Mouse (Mus musculus) forebrain, postnatal 0 days (tissue): Measurements from ENCODE around the gene Maml2. TPM values are rescaled to one million over a fixed set of nuclear protein-coding genes. Genes with fewer than 3 reads are reported as not detected.

Source experiments
- ATAC-seq: fragments of 200-750 bp; cut with Nextera tagmentation; 2 replicates; pipeline ENCODE4 v1.8.0; 2017; ENCODE audit warnings: mild to moderate bottlenecking, moderate library complexity
- DNase-seq: peaks from one replicate; pipeline ENCODE4 v3.0.0-alpha.2; 2015
- H3K27ac ChIP-seq: fragments of 300-500 bp; sonication (generic); 2 replicates; pipeline ENCODE4 v1.5.1; 2014; ENCODE audit warnings: low read depth, mild to moderate bottlenecking, antibody characterized with exemption, low read length, moderate library complexity, mixed read lengths
- H3K27me3 ChIP-seq: fragments of 300-500 bp; sonication (generic); 2 replicates; pipeline ENCODE4 v1.6.1; 2014; ENCODE audit warnings: mild to moderate bottlenecking, low read length, mixed read lengths; ENCODE audit not compliant: insufficient read depth
- H3K36me3 ChIP-seq: fragments of 300-500 bp; sonication (generic); 2 replicates; pipeline ENCODE4 v1.6.1; 2014; ENCODE audit warnings: mild to moderate bottlenecking, moderate library complexity; ENCODE audit not compliant: insufficient read depth
- H3K4me1 ChIP-seq: fragments of 300-500 bp; sonication (generic); 2 replicates; pipeline ENCODE4 v1.6.1; 2014; ENCODE audit warnings: antibody characterized with exemption; ENCODE audit not compliant: insufficient read depth
- H3K4me2 ChIP-seq: fragments of 300-500 bp; sonication (generic); 2 replicates; pipeline ENCODE4 v1.6.1; 2014; ENCODE audit warnings: low read depth, mild to moderate bottlenecking, moderate library complexity
- H3K4me3 ChIP-seq: fragments of 300-500 bp; sonication (generic); 2 replicates; pipeline ENCODE4 v1.5.1; 2014; ENCODE audit warnings: low read depth, low read length, mixed read lengths
- H3K9ac ChIP-seq: fragments of 300-500 bp; sonication (generic); 2 replicates; pipeline ENCODE4 v1.6.1; 2014; ENCODE audit warnings: mild to moderate bottlenecking
- H3K9me3 ChIP-seq: fragments of 300-500 bp; sonication (generic); 2 replicates; pipeline ENCODE4 v1.6.1; 2016; ENCODE audit warnings: low read length
- CTCF ChIP-seq: sonication (generic); IDR thresholded peaks from 2 replicates; pipeline ENCODE4 v1.5.1; 2016; ENCODE audit warnings: antibody characterized with exemption, control low read depth, low read depth
- WGBS: fragments of 180-500 bp; shearing (Covaris S2); extraction: QIAGEN DNeasy Blood & Tissue Kit; methylation state at CpG from one replicate; pipeline ENCODE4 v1.1.7; 2014; 5-methylcytosine and 5-hydroxymethylcytosine counted together
- polyA plus RNA-seq: library from polyadenylated mRNA; unstranded; fragments of >200 nt; fragmentation: Nextera tagmentation; extraction: Ambion mirVana; gene quantifications from 2 replicates; pipeline ENCODE4 v1.2.1, GENCODE M21; 2015
- total RNA-seq: library from RNA; depleted of rRNA; stranded (reverse); fragments of >200 nt; gene quantifications from 2 replicates; pipeline ENCODE4 v1.2.3, GENCODE M21; 2014

The Maml2 gene
- total and polyA plus RNA-seq, 2 experiments from 2014 or later: 6.4 to 9.5 TPM

- H3K27me3 ChIP-seq: no peaks in the 10 kb centered on the region
- H3K36me3 ChIP-seq: no peaks in the 10 kb centered on the region
- H3K9ac ChIP-seq: no peak overlapping the region
- H3K9me3 ChIP-seq: no peaks in the 10 kb centered on the region
- H3K27ac ChIP-seq: no peak overlapping the region
- ATAC-seq (no peak), DNase-seq (no peak)
- no peak overlapping the region for H3K4me2 ChIP-seq
- H3K4me1 ChIP-seq: no peaks in the 10 kb centered on the region
- H3K4me3 ChIP-seq: no peak overlapping the region
- WGBS: 68% methylated on average over 3 of the region's 3 CpGs
- TF ChIP-seq CTCF: no peak
Observed at GRCm38 (mm10) chr9:13431646-13432045, 133.9 kb downstream of the Maml2 start.

- 79% methylated on average over 6 of the region's 6 CpGs for WGBS
- Histone ChIP-seq H3K9ac (no peak overlapping the region), H3K4me1 (no peaks in the 10 kb centered on the region), H3K36me3 (no peaks in the 10 kb centered on the region), H3K27ac (no peak overlapping the region), H3K4me2 (no peak overlapping the region), H3K4me3 (no peak overlapping the region), H3K9me3 (no peaks in the 10 kb centered on the region), H3K27me3 (no peaks in the 10 kb centered on the region)
- no peak for TF ChIP-seq CTCF
- no peak for DNase-seq
- ATAC-seq: no peak
Observed at GRCm38 (mm10) chr9:13433501-13434090, 135.8 kb downstream of the Maml2 start.

- H3K9me3 ChIP-seq: no peaks in the 10 kb centered on the region
- 52% methylated on average over 6 of the region's 6 CpGs for WGBS
- H3K27ac ChIP-seq: no peak overlapping the region
- no peak for DNase-seq
- H3K4me3 ChIP-seq: no peak overlapping the region
- no peaks in the 10 kb centered on the region for H3K27me3 ChIP-seq
- no peak for TF ChIP-seq CTCF
- H3K4me1 ChIP-seq: no peaks in the 10 kb centered on the region
- H3K9ac ChIP-seq: no peak overlapping the region
- H3K4me2 ChIP-seq: no peak overlapping the region
- no peak for ATAC-seq
- H3K36me3 ChIP-seq: no peaks in the 10 kb centered on the region
Observed at GRCm38 (mm10) chr9:13440911-13441310, 143.2 kb downstream of the Maml2 start.

- no peak for ATAC-seq
- Histone ChIP-seq H3K9me3 (no peaks in the 10 kb centered on the region), H3K4me1 (no peaks in the 10 kb centered on the region), H3K36me3 (no peaks in the 10 kb centered on the region), H3K27me3 (no peaks in the 10 kb centered on the region), H3K27ac (no peak overlapping the region), H3K9ac (no peak overlapping the region), H3K4me2 (no peak overlapping the region), H3K4me3 (no peak overlapping the region)
- no peak for DNase-seq
- TF ChIP-seq CTCF: no peak
- 85% methylated on average over 13 of the region's 13 CpGs for WGBS
Observed at GRCm38 (mm10) chr9:13442012-13442735, 144.4 kb downstream of the Maml2 start.

- ATAC-seq (no peak), DNase-seq (no peak)
- H3K36me3 ChIP-seq: no peaks in the 10 kb centered on the region
- no peaks in the 10 kb centered on the region for H3K4me1 ChIP-seq
- no peak overlapping the region for H3K9ac ChIP-seq
- H3K4me2 ChIP-seq: no peak overlapping the region
- H3K4me3 ChIP-seq: no peak overlapping the region
- 37% methylated on average over 1 of the region's 1 CpGs for WGBS
- TF ChIP-seq CTCF: no peak
- H3K27ac ChIP-seq: no peak overlapping the region
- no peaks in the 10 kb centered on the region for H3K9me3 ChIP-seq
- no peaks in the 10 kb centered on the region for H3K27me3 ChIP-seq
Observed at GRCm38 (mm10) chr9:13443484-13444211, 145.9 kb downstream of the Maml2 start.

GRCm38 (mm10) chr9:13446236-13446635 is 148.5 kb downstream of the Maml2 start:
- no peak for TF ChIP-seq CTCF
- Histone ChIP-seq H3K9ac (no peak overlapping the region), H3K27me3 (no peaks in the 10 kb centered on the region), H3K4me1 (no peaks in the 10 kb centered on the region), H3K4me3 (no peak overlapping the region), H3K9me3 (no peaks in the 10 kb centered on the region), H3K27ac (no peak overlapping the region), H3K4me2 (no peak overlapping the region), H3K36me3 (no peaks in the 10 kb centered on the region)
- ATAC-seq (no peak), DNase-seq (no peak)
- WGBS: 79% methylated on average over 1 of the region's 1 CpGs

GRCm38 (mm10) chr9:13446703-13447285 is 149.0 kb downstream of the Maml2 start, which contains the start of gene Gm17571:
Gene Gm17571, minus strand, starts transcription at chr9:13446753.
- Histone ChIP-seq H3K9me3 (no peaks in the 10 kb centered on the region), H3K27me3 (no peaks in the 10 kb centered on the region), H3K9ac (no peak within 1 kb of the TSS), H3K4me2 (no peak within 1 kb of the TSS), H3K36me3 (no peaks in the 10 kb centered on the region), H3K4me1 (no peaks in the 10 kb centered on the region), H3K27ac (no peak within 1 kb of the TSS), H3K4me3 (no peak within 1 kb of the TSS)
- TF ChIP-seq CTCF: no peak
- no peak for ATAC-seq
- DNase-seq: no peak
- WGBS: 75% methylated on average over 4 of the region's 4 CpGs
